Mouse (Mus musculus): ENCODE data around the gene Gfy.
"Not testable (repeated sequence)": the region's sequence is repeated elsewhere in the genome, so short reads cannot be mapped to it uniquely, and the experiment has no call there.

Gene Gfy

DNA sequence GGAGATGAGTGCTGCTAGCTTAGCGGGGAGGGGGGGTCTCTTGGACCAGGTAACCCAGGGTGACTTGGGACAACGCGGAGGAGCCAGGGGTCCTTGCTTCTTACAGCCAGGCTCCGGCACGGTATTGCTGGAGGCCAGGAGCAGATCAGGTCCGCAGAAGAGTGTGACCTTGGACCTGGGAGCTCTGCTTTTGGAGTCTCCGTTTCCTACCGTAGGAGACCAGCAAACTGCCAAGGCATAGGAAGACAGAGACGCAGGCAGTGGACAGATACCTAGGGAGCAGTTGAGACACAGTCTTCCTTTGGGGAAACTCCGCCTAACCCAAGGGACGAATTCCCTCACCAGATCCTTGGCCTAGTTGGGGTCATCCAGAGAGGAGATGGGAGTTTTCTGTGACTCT lies 13.7 kb downstream of the Gfy start:
- DNase-seq, result no peak

DNA sequence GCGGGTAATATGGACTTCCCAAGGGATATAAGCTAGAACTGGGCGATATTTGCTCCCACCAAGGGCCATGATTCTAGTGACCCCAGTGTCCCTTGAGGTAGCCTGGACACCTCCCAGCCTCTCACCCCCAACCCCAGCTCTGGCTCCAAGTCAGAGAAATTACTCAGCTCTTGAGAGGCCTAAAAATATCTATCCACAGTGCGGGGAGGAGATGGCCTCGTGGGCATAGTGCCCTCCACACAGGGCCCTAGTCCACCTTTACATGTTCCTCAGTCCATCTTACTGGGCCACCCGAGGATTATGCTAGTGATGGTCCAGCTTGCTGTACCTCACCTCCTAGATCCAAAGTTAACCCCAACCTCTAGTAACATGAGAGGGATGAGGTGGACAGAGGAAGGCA lies 14.5 kb downstream of the Gfy start:
- no peak for DNase-seq

DNA sequence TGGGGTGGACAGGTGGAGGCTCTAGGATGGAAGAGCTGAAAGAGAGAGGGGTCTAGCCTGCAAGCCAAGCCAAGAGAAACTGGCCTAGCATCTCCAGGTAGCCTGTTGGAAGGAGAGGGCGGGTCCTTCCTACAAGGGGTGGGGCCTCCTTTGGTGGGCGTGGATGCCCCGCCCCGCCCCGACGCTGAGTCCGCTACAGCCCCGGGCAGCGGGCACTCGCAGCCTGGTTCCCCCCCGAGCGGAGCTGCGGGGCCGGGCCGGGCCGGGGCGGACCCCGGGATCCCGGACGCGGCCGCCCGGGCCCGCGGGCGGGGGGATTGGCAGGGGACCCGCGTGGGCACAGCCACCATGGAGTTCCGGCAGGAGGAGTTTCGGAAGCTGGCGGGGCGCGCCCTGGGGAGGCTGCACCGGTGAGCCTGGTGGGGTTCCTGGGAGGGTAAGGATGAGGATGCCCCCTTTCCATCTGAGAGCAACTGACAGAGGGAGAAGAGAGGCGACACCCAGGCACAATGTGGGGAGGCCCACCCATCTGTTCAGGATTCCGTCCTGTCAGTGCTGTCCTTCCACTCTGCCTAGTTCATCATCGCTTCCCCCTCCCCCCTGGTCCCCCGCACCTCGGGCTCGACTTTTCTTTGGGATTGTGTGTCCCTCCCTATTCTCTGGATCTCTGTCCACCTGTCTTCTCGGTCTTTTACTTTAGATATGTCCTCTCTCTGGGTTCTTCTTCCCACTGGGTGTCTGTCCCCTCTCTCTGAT lies 15.5 kb downstream of the Gfy start, which contains the start of gene Slc17a7:
TSS of gene Slc17a7 (plus strand) at position 215 of the 756 bp plus-strand sequence.
- peak; percentile 63 for DNase-seq

DNA sequence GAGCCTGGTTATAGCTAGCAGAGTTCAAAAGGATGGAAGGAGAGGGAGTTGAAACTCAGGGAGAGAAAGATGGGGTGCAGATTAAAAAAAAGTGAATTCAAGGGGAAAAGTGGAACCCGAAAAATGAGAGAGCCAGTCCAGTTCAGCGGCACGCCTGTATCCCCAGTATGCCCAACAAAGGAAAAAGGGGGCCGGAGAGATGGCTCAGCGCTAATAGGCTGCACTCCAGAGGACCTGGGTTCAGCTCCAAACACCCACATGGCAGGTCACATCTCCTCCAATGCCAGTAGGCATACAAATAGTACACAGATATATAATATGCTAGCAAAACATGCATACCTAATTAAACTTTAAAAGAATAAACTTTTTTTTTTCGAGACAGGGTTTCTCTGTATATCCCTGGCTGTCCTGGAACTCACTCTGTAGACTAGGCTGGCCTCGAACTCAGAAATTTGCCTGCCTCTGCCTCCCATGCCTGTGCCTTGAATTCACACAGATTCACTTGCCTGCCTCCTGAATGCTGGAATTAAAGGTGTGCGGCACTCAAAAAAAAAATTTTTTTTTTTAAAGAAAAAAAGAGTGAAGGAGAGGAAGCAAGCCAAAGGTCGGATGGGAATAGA lies 16.3 kb downstream of the Gfy start:
- DNase-seq, result no peak

DNA sequence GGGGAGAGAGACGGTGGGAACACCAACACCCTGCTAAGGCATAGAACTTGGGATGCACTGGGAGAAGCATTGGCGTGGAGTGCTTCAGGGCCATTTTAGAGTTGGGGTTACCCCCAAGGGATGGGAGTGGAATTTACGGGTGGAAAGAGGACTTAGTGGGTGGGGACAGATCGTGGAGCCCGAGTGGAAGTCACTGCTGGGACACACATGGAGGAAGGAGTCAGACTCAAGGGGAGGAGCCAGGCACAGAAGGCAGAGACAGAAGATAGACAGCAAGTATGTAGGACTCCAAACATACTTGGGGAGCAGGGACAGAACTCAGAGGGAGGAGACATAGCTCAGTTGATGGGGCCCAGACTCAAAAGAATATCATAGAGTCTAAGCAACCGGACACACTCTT lies 16.8 kb downstream of the Gfy start:
- DNase-seq, result no peak

DNA sequence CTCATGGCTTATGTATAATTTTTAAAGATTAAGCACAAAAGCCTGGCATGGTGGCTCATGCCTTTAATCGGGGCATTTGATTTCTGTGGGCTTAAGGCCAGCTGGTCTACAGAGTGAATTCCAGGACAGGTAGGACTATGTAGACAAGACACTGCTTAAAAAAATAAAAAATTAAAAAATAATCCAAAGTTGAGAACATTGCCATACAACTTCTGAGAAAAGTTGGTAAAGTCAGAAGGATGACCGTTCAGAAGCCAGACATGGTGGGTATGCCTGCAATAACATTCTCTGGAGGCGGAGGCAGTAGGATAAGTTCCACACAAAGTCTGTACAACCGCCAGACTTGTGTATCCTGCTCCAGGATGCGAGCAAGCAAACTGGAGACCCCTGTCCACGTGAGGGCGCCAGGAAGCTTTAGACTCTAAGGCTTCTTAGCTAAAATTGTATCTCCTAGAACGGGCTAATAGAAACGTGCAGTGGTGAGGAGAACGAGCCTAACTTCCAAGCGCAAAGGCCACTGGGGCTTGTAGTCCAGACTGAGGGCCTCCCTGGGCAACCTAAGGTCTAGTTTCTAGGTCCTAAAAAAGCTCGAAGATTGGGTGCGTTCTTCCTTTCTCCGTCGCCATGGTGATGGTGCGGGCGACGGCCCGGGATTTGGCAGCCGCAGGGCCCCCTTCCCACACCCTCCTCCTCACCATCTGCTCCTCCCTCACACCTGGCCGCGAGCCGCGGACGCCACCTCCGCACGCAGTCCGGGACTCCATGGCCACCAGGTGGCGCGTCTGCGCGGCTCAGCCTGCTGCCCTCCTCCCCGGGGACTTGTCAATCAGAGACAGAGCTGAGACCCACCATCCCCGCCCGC lies 17.5 kb downstream of the Gfy start:
- DNase-seq, result peak; percentile 91

DNA sequence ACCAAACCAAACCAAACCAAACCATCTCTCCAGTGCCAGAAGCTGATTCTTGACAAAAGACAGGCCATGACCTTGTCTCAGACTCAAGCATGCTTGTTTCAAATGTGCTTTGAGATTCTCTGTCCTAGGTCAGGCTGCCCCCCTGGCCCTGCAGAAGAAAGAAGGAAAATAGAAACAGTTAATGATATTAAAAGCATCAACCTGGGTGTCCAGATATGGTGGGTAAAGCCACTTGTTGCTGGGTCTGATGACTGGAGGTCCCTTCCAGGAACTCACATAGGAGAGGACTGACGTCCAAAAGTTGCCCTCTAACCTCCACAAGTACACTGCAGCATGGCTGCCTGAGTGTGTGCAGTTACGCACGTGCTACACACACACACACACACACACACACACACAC lies 18.5 kb downstream of the Gfy start:
- DNase-seq, result no peak

DNA sequence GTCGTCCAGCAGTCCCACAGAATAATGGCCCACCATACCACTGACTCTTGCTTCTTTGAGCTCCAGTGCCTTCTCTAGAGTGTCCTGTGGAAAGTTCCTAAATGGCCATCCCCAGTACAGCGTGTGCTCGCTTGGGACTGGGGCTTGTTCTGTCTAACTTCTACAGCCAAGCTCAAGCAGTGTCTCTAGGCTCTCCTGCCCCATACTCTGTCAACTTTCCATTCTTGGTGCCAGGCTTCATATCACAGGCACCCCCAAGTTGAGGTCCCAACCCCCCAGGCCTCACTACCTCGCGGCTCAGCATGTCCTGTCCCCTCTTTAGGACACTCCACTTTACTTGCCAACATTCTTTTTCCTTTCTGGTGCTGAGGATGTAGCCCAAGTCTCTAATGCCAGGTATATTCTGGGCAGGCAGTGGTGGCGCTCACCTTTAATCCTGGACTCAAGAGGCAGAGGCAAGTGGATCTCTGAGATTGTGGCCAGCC lies 19.0 kb downstream of the Gfy start:
- no peak for DNase-seq

DNA sequence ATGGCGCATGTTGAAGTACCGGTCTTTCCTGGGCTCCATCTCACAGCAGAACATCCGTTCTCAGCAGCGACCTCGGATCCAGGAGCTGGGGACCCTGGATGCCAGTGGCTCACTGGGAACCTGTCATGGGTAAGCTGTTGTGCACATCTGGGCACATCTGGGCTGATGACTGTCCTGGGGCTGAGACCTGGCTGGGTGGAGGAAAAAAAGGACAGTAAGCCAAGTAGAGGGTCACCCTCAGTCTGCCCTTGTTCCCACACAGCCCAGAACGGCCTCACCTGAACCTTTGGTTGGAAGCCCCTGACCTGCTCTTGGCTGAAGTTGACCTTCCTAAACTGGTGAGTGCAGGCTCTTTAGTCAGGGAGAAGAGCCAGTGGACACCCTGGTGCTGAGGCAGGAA lies 20.4 kb downstream of the Gfy start:
- DNase-seq, result no peak

DNA sequence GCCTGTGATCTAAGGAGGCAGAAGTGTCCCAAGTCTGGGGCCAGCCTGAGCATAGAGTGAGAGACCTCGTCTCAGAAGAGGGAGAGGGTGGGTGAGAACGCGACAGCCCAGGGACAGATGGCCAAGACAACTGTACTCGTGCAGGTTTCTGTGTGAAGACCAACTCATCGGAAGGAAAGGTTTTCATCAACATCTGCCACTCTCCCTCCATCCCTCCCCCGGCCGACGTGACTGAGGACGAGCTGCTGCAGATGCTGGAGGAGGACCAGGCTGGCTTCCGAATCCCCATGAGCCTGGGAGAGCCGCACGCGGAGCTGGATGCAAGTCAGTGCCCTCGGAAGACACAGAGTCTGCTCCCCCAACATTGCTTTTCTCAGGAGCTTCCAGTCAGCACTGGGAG lies 21.9 kb downstream of the Gfy start:
- no peak for DNase-seq

DNA sequence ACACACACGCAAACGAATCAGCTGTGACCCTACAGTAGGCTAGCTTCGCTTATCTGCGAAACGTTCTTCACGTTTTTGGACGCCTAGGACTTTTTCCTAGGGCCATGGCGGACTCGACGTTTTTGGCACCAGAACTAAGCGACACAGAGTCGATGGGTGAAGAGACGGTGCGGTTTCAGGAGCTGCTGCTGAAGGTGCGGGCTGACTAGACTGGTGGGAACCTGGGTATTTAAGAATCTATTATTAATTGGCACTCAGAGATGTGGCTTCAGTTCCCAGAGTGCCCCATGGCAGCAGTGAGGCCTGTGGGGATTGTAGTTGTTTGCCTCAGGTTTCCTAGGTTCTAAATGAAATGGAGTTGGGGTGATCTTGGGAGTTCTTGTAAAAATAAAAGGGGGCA lies 23.2 kb downstream of the Gfy start:
- DNase-seq, result no peak

DNA sequence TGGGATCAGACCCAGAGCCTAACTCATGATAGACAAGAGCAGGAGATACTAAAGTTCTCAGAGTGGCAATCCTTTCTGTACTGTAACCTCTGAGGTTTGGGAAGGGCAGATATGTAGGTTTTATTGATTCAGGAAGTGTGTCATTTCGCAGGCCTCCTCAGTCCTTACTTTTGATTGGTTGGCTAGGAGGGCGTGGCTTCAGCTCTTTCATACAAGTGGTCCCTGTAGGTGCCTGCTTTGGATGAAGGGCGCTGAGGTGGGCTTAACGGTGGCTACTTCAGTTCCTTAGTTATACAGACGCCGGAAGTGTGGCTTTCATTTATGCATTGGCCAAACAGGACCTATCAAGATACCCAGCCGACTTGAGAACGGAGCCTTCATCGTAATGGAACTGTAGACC lies 23.8 kb downstream of the Gfy start:
- peak; percentile 12 for DNase-seq

DNA sequence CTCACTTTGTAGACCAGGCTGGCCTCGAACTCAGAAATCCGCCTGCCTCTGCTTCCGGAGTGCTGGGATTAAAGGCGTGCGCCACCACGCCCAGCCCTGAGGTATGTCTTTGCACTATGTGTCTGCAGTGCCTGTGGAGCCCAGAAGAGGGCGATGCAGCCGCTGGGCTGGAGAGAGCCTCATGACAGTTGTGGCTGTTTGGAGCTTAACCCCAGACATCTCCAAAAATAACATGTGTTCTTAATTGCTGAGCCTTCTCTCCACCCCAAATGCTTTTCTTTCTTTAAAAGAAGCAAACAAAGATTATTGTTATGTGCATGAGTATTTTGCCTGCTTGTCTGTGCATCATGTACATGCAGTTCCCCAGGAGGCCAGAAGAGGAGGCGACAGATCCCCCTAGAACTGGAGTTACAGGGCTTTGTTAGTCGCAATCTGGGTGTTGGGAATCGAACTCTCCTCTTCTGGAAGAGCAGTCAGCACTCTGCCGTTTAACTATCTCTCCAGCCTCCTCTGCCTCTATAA lies 24.3 kb downstream of the Gfy start:
- DNase-seq, result peak; percentile 51

DNA sequence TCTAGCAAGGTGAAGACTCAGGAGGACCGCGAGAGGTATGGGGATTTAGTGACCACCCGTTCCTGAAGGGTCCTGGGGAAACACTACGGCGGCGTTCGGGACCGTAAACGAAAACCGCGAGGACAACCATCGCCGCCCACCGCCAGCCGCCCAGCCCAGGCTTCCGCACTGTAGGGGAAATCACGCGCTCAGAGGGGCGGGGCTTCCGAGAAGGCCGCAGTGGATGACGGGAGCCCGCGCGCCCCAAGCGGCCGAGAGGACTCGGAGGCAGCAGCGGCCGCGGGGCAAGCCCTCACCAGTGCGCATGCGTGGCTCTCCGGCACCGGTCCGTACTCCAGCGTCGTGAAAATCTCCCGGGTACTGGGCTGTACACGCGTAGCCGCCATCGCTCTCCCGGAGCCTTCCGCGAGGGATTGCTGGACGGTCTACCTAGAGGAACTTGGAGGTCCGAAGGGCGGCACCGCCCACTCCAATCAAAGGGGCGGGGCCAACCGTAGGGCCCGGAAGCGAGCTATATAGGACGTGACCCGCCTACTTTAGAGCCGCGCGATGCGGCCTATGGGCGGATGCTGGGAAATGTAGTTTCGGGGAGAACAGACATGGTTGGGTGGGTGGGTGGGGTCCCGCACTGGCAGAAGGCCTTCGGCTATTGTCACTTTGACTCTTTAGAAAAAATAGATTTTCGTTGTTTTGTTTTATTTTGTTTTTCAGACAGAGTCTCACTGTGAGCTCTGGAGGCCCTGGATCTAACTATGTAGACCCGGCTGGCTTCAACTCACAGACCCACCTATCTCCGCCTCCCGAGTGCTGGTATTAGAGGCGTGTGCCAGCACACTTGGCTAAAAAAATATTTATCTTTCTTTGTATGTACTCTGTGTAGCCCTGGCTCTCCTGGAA lies 25.0 kb downstream of the Gfy start, which contains the start of the genes Pih1d1 and Aldh16a1:
TSS of gene Pih1d1 (plus strand) at position 208 of the 897 bp plus-strand sequence.
TSS of gene Aldh16a1 (minus strand) at position 489 of the 897 bp plus-strand sequence.
- DNase-seq, result peak; percentile 97

DNA sequence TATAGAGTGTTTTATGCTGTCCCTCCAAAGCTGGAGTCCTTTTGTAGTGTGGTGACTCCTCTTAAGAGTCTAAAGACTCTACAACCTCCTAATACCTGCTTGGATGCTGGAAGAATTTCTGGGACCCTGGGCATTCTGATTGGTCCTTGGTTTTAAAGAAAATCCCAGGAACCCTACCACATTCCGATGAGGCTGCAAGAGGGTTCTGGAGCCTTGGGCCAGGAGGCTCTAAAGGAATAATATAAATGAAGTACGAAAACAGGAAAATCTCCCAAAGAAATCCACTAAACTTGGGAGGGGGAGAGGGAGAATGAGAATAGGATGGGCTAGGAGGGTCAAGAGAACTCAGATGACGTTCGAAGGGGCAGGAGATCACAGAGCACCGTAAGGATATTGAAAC lies 25.8 kb downstream of the Gfy start:
- DNase-seq, result no peak

DNA sequence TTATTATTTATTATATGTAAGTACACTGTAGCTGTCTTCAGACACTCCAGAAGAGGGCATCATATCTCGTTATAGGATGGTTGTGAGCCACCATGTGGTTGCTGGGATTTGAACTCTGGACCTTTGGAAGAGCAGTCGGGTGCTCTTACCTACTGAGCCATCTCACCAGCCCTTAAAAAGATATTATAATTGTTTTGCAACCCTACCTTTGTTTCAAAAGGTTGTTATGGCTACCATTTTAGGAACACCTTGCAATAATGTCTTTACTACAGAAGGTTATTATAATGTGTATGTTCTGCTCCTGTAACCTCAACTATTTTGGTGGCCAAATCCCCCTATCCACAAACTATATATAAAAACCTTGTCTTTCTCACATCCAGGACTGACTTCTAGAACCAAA lies 26.3 kb downstream of the Gfy start:
- not testable (repeated sequence) for DNase-seq

DNA sequence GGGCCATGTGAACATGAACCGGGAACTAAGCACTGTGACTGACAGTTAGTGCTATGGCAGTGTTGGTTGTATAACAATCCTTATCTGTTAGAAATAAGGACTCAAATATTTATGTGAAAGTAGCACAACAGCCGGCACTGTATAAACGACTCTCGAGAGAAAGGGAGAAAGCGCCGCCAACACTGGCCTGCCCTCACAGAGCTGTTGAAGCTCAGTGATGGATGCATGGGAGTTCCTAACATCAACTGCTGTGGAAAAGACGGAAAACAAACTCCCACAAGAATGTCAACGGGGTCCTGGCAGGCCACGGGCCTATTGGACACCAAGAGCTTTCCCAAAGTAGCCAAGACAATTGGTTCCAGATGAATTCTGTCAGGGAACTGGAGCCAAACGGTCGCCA lies 28.1 kb downstream of the Gfy start:
- DNase-seq, result no peak

DNA sequence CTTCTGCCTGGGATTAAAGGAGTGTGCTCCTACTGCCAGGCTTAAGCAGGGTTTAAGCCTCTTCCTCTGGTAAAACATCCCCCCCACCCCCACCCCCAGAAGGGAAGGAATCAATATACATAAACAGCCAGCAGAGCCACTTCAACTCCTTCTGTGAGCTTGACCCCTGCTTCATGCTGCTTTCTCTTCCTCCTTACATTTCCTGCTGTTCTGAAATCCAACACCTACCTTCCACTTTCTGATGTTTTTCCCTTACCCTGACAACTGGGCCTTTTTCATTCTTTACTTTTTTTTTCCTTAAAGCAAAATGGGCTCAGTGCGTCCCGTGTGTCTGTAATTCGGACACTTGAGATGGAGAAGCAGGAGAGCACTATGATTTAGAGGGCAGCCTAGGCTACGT lies 29.0 kb downstream of the Gfy start:
- DNase-seq, result peak; percentile 23

DNA sequence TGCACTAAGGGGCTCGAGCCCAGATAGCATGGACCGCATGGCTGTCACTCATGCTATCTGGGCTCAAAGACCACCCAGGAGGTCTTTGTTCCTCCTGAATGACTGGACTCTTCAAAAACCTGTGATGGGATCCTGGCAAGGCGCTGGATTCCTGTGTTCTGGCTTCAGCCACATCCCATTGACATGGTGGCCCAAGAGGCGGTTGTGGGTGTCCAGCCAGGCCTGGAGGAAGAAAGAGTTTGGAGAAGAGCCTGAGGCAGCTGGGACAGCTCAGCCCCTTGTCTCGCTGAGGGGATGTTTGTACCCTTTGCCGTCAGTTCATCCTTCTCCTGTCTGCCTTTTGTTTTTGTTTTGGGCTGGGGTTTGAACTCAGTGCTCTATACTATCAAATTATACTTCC lies 29.8 kb downstream of the Gfy start:
- DNase-seq, result no peak

DNA sequence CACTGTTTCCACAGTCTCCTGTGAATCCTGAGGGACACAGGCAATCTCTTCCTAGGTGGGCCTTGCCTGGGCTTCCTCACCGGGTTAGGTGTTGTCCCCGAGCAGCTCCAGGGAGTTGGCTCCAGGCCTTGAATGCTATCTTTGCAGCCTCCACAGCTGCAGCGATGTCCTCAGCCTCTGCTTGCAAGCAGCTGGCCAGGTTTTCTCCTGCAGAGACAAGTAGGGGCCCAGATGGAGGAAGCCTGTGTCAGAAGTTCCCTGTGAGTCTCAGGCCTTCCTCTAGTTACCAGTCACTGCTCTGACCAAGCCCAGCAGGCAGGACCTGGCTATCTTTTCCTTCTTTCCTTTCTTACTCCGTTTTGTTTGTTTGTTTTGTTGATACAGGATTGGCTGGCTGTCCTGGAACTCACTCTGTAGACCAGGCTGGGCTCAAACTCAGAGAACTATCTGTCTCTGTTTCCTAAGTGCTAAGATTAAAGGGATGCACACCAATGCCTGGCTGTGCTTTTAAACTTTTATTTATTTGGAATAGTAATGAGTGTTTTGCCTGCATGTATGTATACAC lies 30.8 kb downstream of the Gfy start:
- DNase-seq, result no peak

DNA sequence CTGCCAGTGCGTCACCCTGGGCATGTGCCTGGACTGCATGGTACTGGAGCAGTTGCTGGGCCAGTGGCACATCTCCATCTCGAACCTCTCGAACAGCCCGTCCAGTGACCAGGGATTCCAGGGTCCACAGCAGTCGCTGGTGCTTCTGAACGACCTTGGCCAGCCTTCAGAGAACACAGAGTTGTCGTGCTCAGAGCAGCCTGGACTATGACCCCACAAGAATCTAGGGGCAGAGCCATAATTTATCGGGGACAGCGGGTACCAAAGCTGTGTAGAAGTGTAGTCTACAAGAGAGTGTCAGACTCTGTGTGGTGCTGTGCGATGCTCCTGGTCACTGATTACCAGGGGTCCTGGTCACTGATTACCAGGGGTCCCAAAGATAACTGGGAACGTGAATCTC lies 31.5 kb downstream of the Gfy start:
- DNase-seq, result no peak

DNA sequence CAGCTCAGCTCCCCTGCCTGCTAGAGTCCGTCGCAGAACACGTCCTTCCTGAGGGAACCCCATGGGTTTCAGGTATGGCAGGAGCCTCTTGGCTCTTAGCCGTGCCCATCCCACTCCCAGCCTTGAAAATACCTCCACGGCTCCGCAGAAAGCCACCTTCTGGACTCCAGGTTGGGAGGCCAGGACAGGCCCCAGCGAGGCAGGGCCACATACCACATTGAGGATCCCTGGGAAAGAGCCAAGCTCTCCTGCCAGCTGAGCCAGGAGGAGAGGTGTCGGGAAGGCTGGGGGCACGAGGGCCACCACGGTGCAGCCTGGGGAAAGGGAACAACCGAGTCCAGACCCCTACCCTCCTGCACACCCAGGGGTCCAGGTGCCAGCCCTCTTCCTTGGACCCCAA lies 32.1 kb downstream of the Gfy start:
- no peak for DNase-seq

Data from retina, postnatal 1 day (tissue).